Mouse (Mus musculus) midbrain, postnatal 0 days (tissue): ENCODE results near the gene Bud23. TPM values are rescaled to one million over a fixed set of nuclear protein-coding genes. Genes with fewer than 3 reads are reported as not detected.
"Not testable (repeated sequence)": the region's sequence is repeated elsewhere in the genome, so short reads cannot be mapped to it uniquely, and the experiment has no call there.

Experiments used
- ATAC-seq: fragments of 200-750 bp; cut with Nextera tagmentation; 2 replicates; pipeline ENCODE4 v1.8.0; 2017; ENCODE audit warnings: moderate number of reproducible peaks, mild to moderate bottlenecking, moderate TSS enrichment, moderate library complexity; ENCODE audit not compliant: low FRiP score
- DNase-seq: peaks from one replicate; pipeline ENCODE4 v3.0.0-alpha.2; 2015; ENCODE audit warnings: low spot score
- H3K27ac ChIP-seq: fragments of 300-500 bp; sonication (generic); 2 replicates; pipeline ENCODE4 v1.5.1; 2014; ENCODE audit warnings: low read depth, mild to moderate bottlenecking, low read length, mixed read lengths
- H3K27me3 ChIP-seq: fragments of 300-500 bp; sonication (generic); 2 replicates; pipeline ENCODE4 v1.6.1; 2014; ENCODE audit warnings: low read length, control low read depth, mixed read lengths; ENCODE audit not compliant: insufficient read depth
- H3K36me3 ChIP-seq: fragments of 300-500 bp; sonication (generic); 2 replicates; pipeline ENCODE4 v1.6.1; 2014; ENCODE audit warnings: low read length, control low read depth, mixed read lengths; ENCODE audit not compliant: insufficient read depth
- H3K4me1 ChIP-seq: fragments of 300-500 bp; sonication (generic); 2 replicates; pipeline ENCODE4 v1.6.1; 2014; ENCODE audit warnings: mild to moderate bottlenecking, control low read depth, antibody characterized with exemption, low read length, mixed read lengths; ENCODE audit not compliant: insufficient read depth
- H3K4me2 ChIP-seq: fragments of 300-500 bp; sonication (generic); 2 replicates; pipeline ENCODE4 v1.6.1; 2014; ENCODE audit warnings: low read depth, mild to moderate bottlenecking, low read length, mixed read lengths; ENCODE audit not compliant: poor library complexity, severe bottlenecking
- H3K4me3 ChIP-seq: fragments of 300-500 bp; sonication (generic); 2 replicates; pipeline ENCODE4 v1.5.1; 2014; ENCODE audit warnings: low read depth, mild to moderate bottlenecking, low read length, moderate library complexity
- H3K9ac ChIP-seq: fragments of 300-500 bp; sonication (generic); replicated peaks from 2 replicates; pipeline ENCODE4 v1.6.1; 2014; ENCODE audit warnings: mild to moderate bottlenecking, low read length, moderate library complexity, mixed read lengths; ENCODE audit not compliant: poor library complexity, severe bottlenecking
- H3K9me3 ChIP-seq: fragments of 300-500 bp; sonication (generic); 2 replicates; pipeline ENCODE4 v1.6.1; 2016; ENCODE audit warnings: low read length, control low read depth
- CTCF ChIP-seq: IDR thresholded peaks from 2 replicates; pipeline ENCODE4 v1.5.1; 2016; ENCODE audit warnings: antibody characterized with exemption, mild to moderate bottlenecking
- WGBS: fragments of 180-500 bp; shearing (Covaris S2); extraction: QIAGEN DNeasy Blood & Tissue Kit; methylation state at CpG from one replicate; pipeline ENCODE4 v1.1.7; 2014; 5-methylcytosine and 5-hydroxymethylcytosine counted together
- polyA plus RNA-seq: library from polyadenylated mRNA; unstranded; fragments of >200 nt; fragmentation: Nextera tagmentation; extraction: Ambion mirVana; gene quantifications from 2 replicates; pipeline ENCODE4 v1.2.1, GENCODE M21; 2015
- total RNA-seq: library from RNA; depleted of rRNA; stranded (reverse); fragments of >200 nt; gene quantifications from 2 replicates; pipeline ENCODE4 v1.2.3, GENCODE M21; 2014; rRNA removed

Bud23 gene
- total RNA-seq: 48.3 and 49.9 TPM in 2 replicates
- 63.6 and 65.5 TPM in 2 replicates for polyA plus RNA-seq

GRCm38 (mm10) chr5:135064909-135065446 is at the start of gene Bud23:
TSS of gene Bud23 (minus strand) at chr5:135064959.
- Histone ChIP-seq H3K4me2 (peak within 1 kb of the TSS; percentile 86), H3K4me3 (peak within 1 kb of the TSS; percentile 93), H3K9ac (peak within 1 kb of the TSS; percentile 83), H3K27ac (peak within 1 kb of the TSS; percentile 71; the same call in 1 of the 2 replicates), H3K36me3 (peaks cover 10% of the 10 kb centered on the region)
- not testable (repeated sequence) for H3K27me3 ChIP-seq, ATAC-seq, DNase-seq, H3K9me3 ChIP-seq, H3K4me1 ChIP-seq
- 73% methylated on average over 8 of the region's 9 CpGs for WGBS

DNA sequence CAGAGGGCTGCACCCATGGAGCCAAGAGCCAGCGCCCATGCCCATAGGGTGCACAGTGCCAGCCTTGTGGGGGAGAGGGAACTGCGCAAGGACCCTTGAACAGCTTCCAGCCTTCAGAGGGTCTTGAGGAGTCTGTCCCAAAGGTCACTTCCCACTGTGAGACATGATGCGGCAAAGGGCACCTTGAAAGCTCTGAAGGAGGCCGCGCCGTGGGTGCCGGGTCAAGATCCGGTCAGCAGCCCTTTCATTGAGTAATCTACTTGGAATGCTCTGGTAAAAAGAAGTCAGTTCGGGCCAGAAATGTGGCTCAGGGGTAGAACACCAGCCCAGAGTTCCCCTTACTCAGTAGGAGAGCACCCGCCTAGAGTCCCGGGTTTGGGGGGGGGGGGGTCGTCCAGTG is 49.0 kb upstream of the Bud23 start:
- no peak overlapping the region for H3K4me2 ChIP-seq
- no peaks in the 10 kb centered on the region for H3K4me1 ChIP-seq
- no peaks in the 10 kb centered on the region for H3K9me3 ChIP-seq
- ATAC-seq (no peak), DNase-seq (no peak)
- H3K27me3 ChIP-seq: no peaks in the 10 kb centered on the region
- no peak for TF ChIP-seq CTCF
- H3K9ac ChIP-seq: no peak overlapping the region
- no peak overlapping the region for H3K27ac ChIP-seq
- WGBS: 85% methylated on average over 12 of the region's 12 CpGs
- H3K36me3 ChIP-seq: no peaks in the 10 kb centered on the region
- H3K4me3 ChIP-seq: no peak overlapping the region

DNA sequence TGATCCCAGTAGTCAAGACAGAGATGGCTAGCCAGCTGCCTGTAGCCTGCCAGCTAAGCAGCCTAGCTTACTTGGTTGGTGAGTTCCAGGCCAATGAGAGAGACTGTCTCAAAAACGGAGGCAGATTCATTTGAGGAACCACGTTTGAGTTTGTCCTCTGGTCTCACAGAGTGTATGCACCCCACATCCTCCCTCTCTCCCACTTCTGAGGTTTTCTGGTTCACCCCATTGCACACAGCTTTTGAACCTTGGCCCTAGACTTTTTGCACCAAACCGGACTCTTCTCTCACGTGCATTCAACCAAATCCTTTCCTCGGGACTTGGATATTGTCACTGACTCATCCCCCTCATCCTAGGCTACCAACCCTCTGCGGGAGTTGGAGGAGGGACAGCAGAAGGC is 45.2 kb upstream of the Bud23 start:
- no peak overlapping the region for H3K4me3 ChIP-seq
- H3K27ac ChIP-seq: no peak overlapping the region
- no peaks in the 10 kb centered on the region for H3K4me1 ChIP-seq
- no peak overlapping the region for H3K9ac ChIP-seq
- WGBS: 56% methylated on average over 6 of the region's 6 CpGs
- H3K36me3 ChIP-seq: no peaks in the 10 kb centered on the region
- H3K27me3 ChIP-seq: peaks cover 21% of the 10 kb centered on the region
- ATAC-seq (no peak), DNase-seq (no peak)
- H3K9me3 ChIP-seq: no peaks in the 10 kb centered on the region
- no peak overlapping the region for H3K4me2 ChIP-seq
- no peak for TF ChIP-seq CTCF

- Histone ChIP-seq H3K9me3 (no peaks in the 10 kb centered on the region), H3K27me3 (peaks cover 21% of the 10 kb centered on the region), H3K4me3 (no peak overlapping the region), H3K4me2 (no peak overlapping the region), H3K9ac (no peak overlapping the region), H3K27ac (no peak overlapping the region), H3K36me3 (no peaks in the 10 kb centered on the region), H3K4me1 (no peaks in the 10 kb centered on the region)
- ATAC-seq (no peak), DNase-seq (no peak)
- 93% methylated on average over 3 of the region's 3 CpGs for WGBS
- TF ChIP-seq CTCF: no peak
These were observed 44.7 kb upstream of the Bud23 start for GRCm38 (mm10) chr5:135109426-135109825.

- TF ChIP-seq CTCF: no peak
- H3K27me3 ChIP-seq: peaks cover 21% of the 10 kb centered on the region
- H3K9ac ChIP-seq: no peak overlapping the region
- WGBS: 64% methylated on average over 6 of the region's 6 CpGs
- H3K4me3 ChIP-seq: no peak overlapping the region
- ATAC-seq: no peak
- H3K27ac ChIP-seq: no peak overlapping the region
- H3K9me3 ChIP-seq: no peaks in the 10 kb centered on the region
- no peaks in the 10 kb centered on the region for H3K36me3 ChIP-seq
- H3K4me2 ChIP-seq: no peak overlapping the region
- no peak for DNase-seq
- no peaks in the 10 kb centered on the region for H3K4me1 ChIP-seq
These were observed 44.3 kb upstream of the Bud23 start for GRCm38 (mm10) chr5:135109017-135109416.

DNA sequence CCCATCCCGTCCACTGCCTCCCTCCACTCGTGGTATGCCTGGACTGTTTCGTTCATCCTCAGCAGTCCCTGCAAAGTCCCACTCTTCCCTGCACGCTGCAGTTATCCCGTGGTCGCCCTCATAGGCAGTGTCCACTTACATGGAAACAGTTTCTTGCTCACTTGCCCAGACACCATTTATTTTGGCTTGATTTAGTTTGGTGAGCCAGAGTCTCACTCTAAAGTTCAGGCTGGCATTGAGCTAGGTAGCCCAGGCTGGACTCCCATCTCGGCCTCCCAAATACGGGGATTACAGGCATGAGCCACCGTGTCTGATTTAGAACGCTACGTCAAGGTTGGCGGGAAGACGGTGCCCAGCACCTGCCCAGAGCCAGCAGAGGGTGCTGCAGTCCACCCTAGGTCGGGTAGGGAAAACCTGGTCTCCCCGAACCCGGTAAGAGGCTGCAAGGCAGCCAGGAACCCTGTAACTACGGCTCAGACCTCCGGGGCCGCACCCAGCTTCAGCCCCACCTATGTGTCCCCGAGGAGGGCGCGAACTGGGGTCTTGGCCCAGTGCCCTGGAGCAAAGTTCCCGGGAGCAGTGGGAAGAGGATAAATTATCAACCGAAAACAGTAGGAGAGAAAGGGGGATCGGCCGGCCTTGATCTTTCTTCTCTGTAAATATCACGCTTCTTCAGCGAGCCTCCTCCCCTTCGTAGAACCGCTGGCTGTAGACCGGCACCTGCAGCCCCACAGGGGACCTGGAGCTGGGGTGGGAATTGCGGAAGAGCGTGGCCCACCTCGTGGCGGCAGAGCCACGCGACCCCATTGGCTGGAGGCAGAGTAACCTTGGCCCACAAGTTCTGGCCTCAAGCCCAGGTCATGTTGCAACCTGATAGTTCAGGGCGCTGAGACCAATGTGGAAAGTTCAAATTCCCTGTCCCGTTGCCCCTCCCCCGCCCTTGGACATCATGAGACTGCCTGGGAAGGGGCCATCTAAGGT is 43.1 kb upstream of the Bud23 start:
- no peak overlapping the region for H3K27ac ChIP-seq
- WGBS: 11% methylated on average over 40 of the region's 40 CpGs
- peak overlapping the region; percentile 15; the same call in 1 of the 2 replicates for H3K4me2 ChIP-seq
- ATAC-seq (no peak), DNase-seq (peak; percentile 49)
- no peaks in the 10 kb centered on the region for H3K36me3 ChIP-seq
- peak; percentile 65 for TF ChIP-seq CTCF
- H3K9ac ChIP-seq: no peak overlapping the region
- peaks cover 21% of the 10 kb centered on the region for H3K27me3 ChIP-seq
- no peak overlapping the region for H3K4me3 ChIP-seq
- no peaks in the 10 kb centered on the region for H3K9me3 ChIP-seq
- H3K4me1 ChIP-seq: no peaks in the 10 kb centered on the region
